Mouse (Mus musculus) thymus, postnatal 0 days (tissue): Measurements from ENCODE around the gene Insl3. TPM values are rescaled to one million over a fixed set of nuclear protein-coding genes. Genes with fewer than 3 reads are reported as not detected.

ENCODE experiments used
- DNase-seq: peaks from one replicate; pipeline ENCODE4 v3.0.0-alpha.2; 2015; ENCODE audit warnings: low spot score
- polyA plus RNA-seq: library from polyadenylated mRNA; unstranded; fragments of >200 nt; fragmentation: Nextera tagmentation; extraction: Ambion mirVana; gene quantifications from 2 replicates; pipeline ENCODE4 v1.2.1, GENCODE M21; 2015

The Insl3 gene
- 3.7 and 6.7 TPM in 2 replicates for polyA plus RNA-seq

GRCm38 (mm10) chr8:71689028-71689427 is at the start of gene Insl3:
Insl3 (plus strand) TSS chr8:71689214.
- no peak for DNase-seq

DNA sequence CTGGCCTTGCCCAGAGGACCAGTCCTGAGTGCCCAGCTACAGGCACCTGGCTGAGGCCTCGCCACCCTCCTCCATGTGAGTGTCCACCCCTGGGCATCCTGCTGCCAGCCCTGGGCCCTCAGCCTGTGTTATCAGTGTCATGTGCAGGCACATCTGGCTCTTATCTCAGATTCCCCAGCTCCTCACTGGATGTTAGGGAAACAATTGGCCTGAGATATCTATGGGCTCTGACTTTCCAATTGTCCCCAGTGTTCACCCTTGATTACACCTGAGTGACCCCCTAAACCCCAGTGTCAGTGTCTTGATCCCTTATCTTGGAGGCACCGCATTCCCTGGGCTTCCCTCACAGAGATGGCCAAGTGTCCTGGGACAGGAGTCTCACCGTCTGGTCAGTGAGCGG is 49.7 kb upstream of the Insl3 start:
- DNase-seq, result no peak

GRCm38 (mm10) chr8:71645510-71645909 is 43.5 kb upstream of the Insl3 start:
- no peak for DNase-seq

GRCm38 (mm10) chr8:71654600-71654999 is 34.4 kb upstream of the Insl3 start:
- DNase-seq, result peak; percentile 48

DNA sequence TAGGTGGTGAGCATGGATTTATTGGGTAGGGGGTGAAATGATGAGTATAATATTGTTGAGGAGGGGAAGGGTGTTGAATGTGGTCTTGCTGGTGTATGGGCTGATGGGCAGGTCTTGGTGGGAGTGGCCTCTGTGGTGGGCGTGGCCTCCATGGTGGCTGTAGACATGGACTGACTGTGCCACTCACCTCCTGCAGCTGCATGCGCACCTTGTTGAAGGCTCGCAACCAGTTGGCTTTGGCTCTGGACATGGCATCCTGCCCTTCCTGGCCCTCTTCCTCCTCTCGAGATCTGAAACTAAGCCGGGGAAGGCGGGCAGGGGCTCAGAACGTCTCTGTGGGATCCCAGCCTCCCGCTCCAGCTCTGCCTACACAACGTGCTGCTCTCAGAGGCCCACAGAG is 31.2 kb upstream of the Insl3 start:
- DNase-seq, result no peak

GRCm38 (mm10) chr8:71658515-71659049 is 30.4 kb upstream of the Insl3 start:
- peak; percentile 28 for DNase-seq

DNA sequence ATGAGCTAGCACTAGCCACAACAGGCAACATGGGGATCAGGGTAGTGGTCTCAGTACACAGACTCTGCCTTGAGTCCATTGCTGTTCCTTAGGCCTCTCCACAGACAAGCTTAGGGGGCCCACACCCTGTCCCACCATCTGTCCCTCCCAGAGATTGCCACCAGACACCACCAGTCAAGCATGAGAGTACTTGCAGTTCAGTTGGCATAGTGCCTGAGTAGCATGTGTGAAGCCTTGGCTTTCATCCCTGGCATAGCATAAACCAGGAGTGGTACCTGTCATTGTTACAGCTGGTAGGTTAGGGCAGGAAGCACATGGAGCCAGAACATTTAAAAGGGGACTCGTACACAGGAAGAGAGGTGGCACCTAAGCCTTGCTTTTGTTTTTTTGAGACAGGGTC is 29.3 kb upstream of the Insl3 start:
- DNase-seq, result no peak

DNA sequence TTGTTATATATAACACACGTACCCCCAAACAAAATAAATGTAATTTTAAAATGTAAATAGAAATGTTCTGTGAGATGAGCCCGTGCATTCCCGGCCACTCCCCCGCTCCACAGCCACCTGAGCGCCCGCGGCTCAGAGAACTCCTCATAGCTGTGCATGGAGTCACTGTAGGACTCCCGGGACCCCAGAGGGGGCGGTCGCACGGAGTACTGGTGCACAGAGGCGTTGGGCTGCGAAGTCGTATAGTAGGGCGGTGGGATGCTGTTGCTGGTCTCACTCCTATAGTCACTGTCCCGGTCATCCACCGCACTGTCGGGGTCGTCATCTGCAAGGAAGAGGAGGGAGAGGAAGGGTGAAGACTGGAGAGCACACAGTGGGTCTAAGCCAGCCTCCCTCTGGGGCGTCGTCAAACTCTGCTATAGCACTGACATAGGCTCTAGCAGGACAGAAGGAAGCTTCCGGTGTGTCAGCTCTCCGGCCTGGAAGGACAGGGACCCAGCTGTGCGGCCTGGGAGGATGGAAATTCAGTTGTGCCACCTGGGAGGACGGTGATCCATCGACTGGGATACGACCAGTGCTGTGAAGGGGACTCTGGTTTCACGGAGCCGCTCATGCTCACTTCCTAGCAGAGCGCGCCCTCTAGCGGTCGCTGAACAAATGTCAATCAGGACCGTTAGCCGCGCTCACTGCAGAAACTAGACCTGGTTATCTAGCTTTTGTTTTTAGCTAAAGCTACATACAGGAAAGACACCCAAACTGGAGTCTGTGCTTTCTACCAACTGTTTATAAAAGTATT is 28.5 kb upstream of the Insl3 start:
- peak; percentile 85 for DNase-seq

- peak; percentile 63 for DNase-seq
Measured at GRCm38 (mm10) chr8:71665331-71666130, 23.5 kb upstream of the Insl3 start.

GRCm38 (mm10) chr8:71666855-71667254 is 22.2 kb upstream of the Insl3 start:
- DNase-seq, result no peak

DNA sequence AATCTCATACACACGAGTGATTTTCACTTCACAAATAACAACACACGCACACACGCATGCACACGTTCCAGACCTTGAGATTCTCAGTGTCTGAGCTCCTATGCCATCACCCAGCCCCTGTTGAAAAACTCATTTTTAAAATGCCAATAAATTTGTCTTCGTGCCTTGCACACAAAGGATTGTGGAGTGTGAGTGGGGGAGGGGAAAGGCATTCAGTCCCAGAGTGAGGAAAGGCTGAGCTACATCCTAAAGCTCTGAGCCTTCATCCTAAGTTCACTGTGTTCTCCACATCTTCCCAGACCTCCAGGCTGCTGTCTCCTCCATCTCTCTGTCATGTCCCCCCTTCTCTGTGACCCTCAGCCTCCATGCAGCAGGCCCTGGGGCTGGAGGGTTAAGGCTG is 21.8 kb upstream of the Insl3 start:
- no peak for DNase-seq

GRCm38 (mm10) chr8:71668220-71668975 is 20.6 kb upstream of the Insl3 start:
- peak; percentile 44 for DNase-seq

DNA sequence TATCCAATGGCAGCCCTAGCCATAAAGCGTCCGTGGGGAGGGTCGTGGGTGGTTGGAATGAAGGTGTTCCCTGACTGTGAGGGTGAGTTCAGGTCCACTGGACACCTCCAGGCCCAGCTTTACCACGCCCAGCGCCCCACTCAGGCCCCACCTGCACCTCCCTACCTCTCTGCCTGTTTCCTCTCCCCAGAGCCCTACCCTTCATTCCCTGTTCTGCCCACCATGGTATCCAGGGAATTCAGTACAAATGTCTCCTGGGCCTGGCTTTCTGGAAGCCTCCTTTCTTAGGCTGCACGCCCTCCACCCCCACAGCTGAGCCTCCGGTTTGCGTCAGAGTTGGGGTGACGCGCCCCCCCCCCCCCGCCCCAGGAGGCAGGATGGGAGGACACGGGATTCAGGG is 18.8 kb upstream of the Insl3 start:
- no peak for DNase-seq

DNA sequence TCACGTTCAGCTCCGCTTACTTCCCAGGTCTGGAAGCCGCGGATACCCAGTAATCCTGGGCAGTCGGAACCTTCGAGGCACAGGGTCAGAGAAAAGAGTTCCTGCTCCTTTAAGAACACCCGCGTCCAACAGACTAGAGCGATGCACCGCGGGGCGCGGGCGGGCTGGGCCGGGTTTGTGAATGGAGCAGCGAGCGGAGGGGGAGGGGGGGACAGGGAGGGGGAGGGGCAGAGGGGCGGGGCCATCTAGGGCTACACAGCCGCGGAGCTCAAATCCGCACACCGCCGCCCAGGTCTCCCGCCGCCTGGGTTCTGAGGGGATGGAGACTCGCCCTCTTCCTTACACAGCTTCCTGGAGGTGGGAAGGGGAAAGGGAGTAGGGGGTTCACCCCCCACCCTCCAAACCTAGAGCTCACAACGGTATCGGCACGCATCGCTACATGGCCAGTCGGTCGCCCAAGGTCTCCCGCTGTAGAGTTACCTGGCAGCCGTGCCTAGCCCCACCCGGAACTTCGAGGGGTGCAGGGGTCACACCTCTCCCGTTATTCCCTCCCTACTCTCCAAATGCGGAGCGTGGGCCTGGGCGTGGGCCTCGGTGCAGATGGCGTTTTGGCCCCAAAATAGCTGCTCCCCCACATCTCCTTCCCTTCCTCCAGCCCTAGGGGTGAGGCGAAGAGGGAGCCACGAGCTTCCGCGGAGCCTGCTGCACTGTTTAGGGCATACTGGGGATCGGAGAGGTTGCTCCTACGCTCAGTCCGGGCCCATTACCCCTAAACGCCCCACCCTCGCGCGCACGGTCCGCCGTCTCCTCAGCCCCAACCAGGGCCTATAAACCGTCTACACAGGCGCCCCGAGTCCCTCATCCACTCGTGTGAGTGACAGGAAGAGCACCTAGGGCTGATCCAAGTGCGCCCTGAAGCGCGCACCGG is 18.1 kb upstream of the Insl3 start:
- DNase-seq, result peak; percentile 40

DNA sequence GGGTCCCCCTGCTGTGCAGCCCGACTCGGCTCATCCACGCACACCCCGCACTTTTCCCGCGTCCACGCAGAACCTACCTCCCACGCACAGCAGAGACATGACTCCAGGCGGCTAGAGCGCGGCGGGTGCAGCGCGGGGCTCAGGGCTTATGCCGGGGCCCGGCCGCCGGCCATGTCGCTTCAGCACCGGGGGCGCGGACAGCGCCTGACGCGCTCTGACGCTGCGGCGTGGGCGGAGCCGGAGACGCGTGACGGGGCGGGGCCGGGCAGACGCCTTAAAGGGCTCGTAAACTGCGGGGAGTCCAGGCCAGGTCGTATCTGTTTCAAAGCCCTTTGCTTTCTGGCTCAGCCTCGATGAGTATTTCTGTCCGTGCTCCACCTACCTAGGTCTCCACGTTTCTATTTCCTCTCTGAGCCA is 17.5 kb upstream of the Insl3 start, which contains the start of gene Unc13a:
Gene Unc13a, minus strand, starts transcription at position 209 of the 417 bp plus-strand sequence.
- peak; percentile 92 for DNase-seq

DNA sequence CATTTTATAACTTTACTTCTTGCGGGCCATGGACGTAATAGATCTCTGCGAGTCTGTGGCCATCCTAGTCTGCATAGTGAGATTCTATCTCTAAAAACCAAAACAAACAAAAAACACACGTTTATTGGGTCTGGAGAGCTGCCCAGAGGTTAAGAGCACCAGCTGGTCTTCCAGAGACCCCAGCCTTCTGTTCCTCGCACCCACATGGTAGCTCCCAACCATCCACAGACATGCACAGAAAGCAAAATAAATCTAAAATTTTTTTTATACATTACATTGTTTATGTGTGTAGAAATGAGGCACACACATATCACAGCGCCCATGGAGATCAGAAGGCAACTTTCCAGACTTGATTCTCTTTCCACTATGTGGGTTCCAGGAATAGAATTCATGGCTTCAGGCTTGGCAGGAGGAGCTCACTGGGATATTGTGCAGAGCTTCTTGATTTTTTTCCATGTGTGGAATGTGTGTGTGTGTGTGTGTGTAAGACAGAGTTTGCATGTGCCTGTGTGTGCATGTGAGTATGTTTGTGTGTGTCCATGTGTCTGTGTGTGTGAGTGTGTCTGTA is 16.8 kb upstream of the Insl3 start:
- DNase-seq, result no peak

GRCm38 (mm10) chr8:71674071-71674470 is 14.9 kb upstream of the Insl3 start:
- no peak for DNase-seq

GRCm38 (mm10) chr8:71675456-71676019 is 13.5 kb upstream of the Insl3 start:
- DNase-seq, result peak; percentile 34

GRCm38 (mm10) chr8:71676020-71676741 is 12.8 kb upstream of the Insl3 start, which contains the start of gene Jak3:
Jak3 (plus strand) TSS chr8:71676296.
- DNase-seq, result peak; percentile 83
